Mouse (Mus musculus): ENCODE results near the gene Opn3. TPM values are rescaled to one million over a fixed set of nuclear protein-coding genes. Genes with fewer than 3 reads are reported as not detected.

Opn3 gene
- total RNA-seq, 2 experiments from 2014 or later: 2.8 to 3.8 TPM

- DNase-seq (ENCODE audit: low spot score): no peak
Measured at GRCm38 (mm10) chr1:175668666-175669405, 23.7 kb downstream of the Opn3 start.

- no peak for DNase-seq (ENCODE audit: low spot score)
Measured at GRCm38 (mm10) chr1:175659900-175660299, 32.7 kb downstream of the Opn3 start.

GRCm38 (mm10) chr1:175648615-175649014 is 44.0 kb downstream of the Opn3 start:
- DNase-seq (ENCODE audit: low spot score): no peak

GRCm38 (mm10) chr1:175646952-175647351 is 45.6 kb downstream of the Opn3 start:
- no peak for DNase-seq (ENCODE audit: low spot score)

- no peak for DNase-seq (ENCODE audit: low spot score)
Measured at GRCm38 (mm10) chr1:175643496-175644265, 48.9 kb downstream of the Opn3 start.

- no peak for DNase-seq (ENCODE audit: low spot score)
Measured at GRCm38 (mm10) chr1:175640435-175641150, 52.0 kb downstream of the Opn3 start.

- no peak for DNase-seq (ENCODE audit: low spot score)
Measured at GRCm38 (mm10) chr1:175639072-175639471, 53.5 kb downstream of the Opn3 start.

- no peak for DNase-seq (ENCODE audit: low spot score)
Measured at GRCm38 (mm10) chr1:175637677-175638076, 54.9 kb downstream of the Opn3 start.

- no peak for DNase-seq (ENCODE audit: low spot score)
Measured at GRCm38 (mm10) chr1:175632470-175632869, 60.1 kb downstream of the Opn3 start.

GRCm38 (mm10) chr1:175631721-175632221 is 60.8 kb downstream of the Opn3 start:
- DNase-seq (ENCODE audit: low spot score): no peak

- DNase-seq (ENCODE audit: low spot score): no peak
Measured at GRCm38 (mm10) chr1:175631080-175631479, 61.5 kb downstream of the Opn3 start.

- DNase-seq (ENCODE audit: low spot score): no peak
Measured at GRCm38 (mm10) chr1:175630345-175630744, 62.2 kb downstream of the Opn3 start.

- no peak for DNase-seq (ENCODE audit: low spot score)
Measured at GRCm38 (mm10) chr1:175629248-175629647, 63.3 kb downstream of the Opn3 start.

GRCm38 (mm10) chr1:175625990-175626692 is 66.4 kb downstream of the Opn3 start:
- DNase-seq (ENCODE audit: low spot score): peak; percentile 15

GRCm38 (mm10) chr1:175625257-175625879 is 67.2 kb downstream of the Opn3 start, which contains the start of gene Fh1:
TSS of gene Fh1 (minus strand) at chr1:175625635.
- DNase-seq (ENCODE audit: low spot score): peak; percentile 96

- no peak for DNase-seq (ENCODE audit: low spot score)
Measured at GRCm38 (mm10) chr1:175623656-175624055, 68.9 kb downstream of the Opn3 start.

GRCm38 (mm10) chr1:175619814-175620431 is 72.7 kb downstream of the Opn3 start, which contains the start of gene Kmo:
TSS of gene Kmo (plus strand) at chr1:175620381.
- DNase-seq (ENCODE audit: low spot score): peak; percentile 7

GRCm38 (mm10) chr1:175614992-175615391 is 77.6 kb downstream of the Opn3 start:
- no peak for DNase-seq (ENCODE audit: low spot score)
